Mouse (Mus musculus) cerebellum, postnatal 10 days (tissue): ENCODE data around the gene Vat1l.
A peak's percentile ranks its signal among the peaks of the same experiment; 100 is the strongest.

Experiments used
- DNase-seq, 2 experiments: peaks; one replicate each; pipeline ENCODE4 v3.0.0; 2021; ENCODE audit warnings: mixed read lengths in 2 of 2

Gene Vat1l

DNA sequence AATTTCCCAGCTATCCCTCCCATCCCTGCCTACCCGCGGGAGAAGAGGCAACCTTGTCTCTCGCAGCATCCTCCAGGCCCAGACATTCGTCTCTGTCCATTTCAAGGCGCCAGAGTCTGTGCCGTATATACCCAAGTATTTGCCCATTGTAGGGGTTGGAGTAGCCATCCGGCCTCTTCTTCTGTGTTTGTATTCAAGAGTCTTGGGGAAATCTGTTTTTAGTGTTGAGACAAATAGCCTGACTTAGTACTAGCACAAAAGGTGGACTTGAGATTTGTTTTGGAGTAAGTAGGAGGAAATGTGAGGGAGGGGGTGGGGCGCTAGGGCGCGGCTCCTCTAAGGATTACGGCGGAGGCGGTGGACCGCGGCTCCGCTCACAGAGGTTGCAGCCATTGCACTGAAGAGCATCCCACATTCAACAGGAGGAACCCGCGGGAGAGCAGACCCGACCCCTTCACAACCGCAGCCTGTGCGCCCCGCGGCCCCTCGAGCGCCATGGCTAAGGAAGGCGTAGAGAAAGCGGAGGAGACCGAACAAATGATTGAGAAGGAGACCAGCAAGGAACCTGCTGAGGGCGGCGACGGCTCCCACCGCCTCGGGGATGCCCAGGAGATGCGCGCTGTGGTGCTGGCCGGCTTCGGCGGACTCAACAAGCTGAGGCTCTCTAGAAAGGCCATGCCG, at the start of gene Vat1l:
Gene Vat1l (plus strand): TSS at position 392 of the 681 bp plus-strand sequence.
- DNase-seq, result peak; percentile 79 to 83

DNA sequence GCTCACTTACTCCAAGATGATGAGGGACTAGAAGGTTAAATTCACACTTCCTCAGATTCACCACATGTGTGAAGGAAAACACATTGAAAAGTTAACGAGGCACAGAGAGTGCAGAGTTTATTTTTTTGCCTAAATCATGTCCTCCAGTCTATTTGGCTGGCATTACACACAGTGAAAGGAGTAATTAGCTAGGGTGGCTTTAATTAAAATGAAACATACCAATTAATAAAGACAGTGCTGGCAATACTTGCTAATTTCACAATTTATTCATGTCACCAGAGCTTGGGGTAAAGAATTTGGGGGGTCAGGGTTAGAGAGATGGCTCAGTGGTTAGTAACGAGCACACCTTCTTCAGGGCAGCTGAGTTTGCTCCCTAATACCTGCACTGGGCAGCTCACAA, 46.8 kb upstream of the Vat1l start:
- DNase-seq, result no peak

DNA sequence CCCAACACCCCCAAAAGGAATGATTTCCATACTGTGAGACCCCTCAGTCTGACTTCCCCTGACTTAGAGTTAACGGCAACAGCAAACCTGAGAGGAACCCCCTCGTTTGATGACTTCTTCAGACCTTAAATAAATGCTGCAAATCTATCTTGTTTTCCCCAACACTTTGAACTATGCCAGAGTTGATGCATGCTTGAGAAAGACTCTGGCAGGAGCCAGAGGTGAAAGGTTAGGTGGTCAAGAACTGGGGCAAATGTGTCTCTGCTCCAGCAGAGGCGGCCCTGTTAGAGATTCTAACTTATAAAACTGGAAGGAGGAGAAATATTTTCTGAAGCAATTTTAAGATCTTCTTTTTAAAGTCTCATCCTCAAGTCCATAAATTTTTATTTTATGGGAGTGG, 45.7 kb upstream of the Vat1l start:
- no peak for DNase-seq

DNA sequence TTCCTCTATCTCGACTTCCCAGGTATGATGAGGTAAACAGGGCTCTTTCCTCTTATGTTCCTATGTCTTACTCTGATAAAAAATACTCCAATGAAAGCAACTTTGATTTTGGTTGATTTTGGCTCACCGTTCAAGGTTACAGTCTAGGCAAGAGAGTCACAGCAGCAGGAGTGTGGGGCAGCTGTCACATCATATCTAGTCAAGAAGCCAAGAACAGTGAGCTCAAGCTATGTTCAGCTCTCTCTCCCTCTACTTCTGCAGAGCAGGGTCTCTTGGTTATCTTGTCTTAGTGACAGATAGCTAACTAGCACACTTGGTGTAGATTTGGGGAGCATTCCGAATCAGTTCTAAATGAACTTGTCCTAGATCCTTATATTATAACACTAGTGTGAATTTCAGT, 41.5 kb upstream of the Vat1l start:
- DNase-seq, result peak; percentile 55 to 74

DNA sequence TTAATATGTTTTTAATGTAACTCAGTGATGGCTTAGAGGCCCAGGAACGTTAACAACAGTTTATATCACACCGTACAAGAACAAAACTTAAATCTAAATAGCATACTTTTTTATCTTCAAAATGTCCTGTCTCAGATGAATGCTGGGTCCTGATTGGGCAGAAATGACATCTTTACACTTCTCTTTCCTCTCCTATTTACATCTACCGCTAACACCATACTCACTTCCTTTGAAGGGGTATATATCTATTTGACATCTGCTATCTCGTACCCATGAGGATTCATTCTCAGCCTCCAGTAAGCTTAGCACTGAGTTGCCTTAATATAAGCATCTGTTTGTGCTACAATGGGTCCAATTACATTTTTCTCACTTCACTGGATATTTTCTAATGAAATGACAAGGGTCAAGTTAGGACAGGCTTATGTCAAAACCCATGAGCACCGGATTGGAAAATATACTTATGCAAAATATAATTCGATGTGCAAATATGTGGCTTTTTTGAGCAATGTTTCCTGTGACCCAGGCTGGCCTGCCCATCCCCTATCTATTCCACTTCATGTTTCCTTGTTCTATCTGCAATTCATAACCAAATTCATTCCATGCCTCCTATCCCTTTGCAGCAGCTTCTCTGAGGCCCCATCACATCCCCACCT, 40.8 kb upstream of the Vat1l start:
- peak in 1 of 2 experiments; percentile 17 for DNase-seq

DNA sequence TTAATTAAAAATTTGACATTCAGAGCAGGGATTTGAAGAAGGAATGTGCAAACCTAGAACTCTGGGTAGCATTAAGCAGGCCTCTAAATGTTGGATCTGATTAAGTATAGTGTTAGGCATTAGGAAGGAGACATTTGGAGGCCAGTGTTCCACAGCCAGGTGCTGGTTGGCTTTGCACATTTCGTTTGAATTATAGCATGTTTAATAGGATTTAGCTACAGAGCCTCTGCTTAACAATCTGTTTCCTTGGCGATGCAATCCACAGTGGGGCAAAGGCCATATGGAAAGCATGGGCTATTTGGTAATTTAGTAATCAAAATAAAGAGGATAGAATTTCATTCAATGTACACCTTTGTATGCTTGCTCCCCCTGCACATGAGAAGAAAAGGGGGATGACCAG, 39.7 kb upstream of the Vat1l start:
- peak; percentile 25 to 46 for DNase-seq

DNA sequence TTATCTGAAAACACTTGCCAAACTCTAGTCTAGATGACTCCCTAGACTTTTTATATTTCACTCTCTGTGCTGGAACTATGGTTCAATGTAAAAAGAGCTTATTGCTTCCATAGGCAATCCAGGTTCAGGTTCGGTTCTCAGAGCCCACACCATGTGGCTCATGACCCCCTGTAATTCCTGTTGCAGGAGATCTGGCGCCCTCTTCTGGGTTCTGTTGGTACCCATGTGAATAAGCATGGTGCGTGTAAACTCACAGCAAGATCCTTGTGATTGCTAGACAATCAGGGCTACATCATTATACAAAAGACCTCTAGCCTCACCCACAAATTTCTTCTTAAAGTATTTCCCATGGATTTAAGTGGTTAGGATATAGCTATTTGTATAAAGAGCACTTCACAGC, 28.7 kb upstream of the Vat1l start:
- peak; percentile 19 to 27 for DNase-seq

DNA sequence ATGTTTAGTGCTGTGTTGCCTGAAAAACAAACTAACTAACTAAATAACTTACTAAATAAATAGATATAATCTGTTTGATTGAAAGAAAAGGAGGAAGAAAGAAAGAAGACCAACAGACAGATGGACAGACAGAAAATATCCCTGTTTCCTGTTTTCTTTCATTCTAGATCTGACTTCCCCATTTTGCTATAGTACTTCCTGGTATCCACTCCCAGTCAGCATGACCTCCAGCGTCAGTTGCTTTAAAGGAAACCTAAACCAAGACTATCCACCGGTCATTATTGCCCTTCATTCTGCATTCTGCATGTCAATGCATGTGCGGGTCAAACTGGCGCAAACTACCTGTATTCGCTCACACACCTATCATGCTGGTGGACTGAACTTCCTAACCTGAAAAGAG, 12.1 kb upstream of the Vat1l start:
- no peak for DNase-seq

DNA sequence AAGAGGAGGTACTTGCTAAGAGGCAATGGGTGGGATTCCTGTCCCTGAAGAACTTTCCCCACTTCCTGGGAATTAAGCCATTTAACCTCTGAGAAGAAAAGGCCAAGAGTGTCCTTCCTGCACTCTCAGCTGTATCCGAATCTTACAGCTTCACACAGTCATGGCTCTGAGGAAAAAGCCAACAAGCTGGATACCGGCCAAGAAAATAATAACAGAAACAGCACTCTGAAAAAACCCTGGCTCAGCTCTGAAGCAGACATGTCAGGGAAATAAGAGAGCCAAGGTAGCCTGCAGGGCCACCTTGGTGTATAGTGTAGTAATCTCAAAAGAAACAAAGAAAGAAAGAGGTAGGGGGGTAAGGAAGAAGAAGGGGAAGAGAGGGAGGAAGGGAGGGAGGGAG, 6.4 kb upstream of the Vat1l start:
- peak; percentile 52 to 65 for DNase-seq

DNA sequence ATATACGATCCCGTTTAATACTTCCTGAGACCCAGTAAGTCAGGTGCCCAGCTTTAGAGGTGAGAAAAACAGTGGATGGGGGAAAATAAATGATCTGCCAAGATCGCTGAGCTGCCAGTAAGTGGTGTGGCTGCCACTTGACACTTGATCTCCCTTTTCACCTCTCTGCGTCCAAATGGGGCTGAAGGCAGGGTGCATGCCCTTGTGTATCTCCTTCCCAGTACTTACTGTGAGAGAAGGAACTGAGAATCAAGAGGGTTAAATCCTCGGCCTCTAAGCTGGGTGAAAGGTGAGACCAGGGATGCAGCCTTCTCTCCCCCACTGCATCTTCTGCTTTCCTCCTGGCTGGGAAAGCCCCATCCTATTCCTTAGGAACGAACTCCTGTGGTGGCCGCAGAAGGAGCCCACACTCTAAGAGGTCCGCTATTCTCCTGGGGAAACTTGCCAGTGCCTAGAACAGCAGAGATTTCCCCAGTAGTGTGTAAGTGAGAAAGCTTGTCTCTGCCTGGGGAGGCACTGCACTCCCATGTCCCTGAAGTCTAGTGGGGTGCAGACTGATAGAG, 1.1 kb downstream of the Vat1l start:
- peak; percentile 40 to 53 for DNase-seq

DNA sequence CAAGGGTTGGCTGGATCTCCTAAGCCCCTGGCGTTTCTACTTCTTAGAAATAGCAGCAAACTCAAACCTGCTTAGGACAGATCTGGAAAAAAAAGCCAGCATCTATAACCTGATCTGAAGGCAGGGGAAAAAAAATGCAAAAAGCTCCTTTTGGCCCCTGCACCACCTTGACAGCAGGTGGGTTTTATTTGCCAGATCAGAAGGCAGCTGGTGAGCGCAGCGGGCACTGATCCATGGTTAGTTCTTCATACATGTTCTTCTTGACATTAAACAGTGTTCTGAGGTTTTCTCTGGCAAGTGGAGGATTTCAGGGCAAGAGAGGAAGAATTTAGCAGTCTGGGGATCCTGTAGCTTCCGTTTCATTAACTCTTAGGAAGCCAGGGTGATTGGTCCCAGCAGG, 1.6 kb downstream of the Vat1l start:
- peak; percentile 87 to 88 for DNase-seq

DNA sequence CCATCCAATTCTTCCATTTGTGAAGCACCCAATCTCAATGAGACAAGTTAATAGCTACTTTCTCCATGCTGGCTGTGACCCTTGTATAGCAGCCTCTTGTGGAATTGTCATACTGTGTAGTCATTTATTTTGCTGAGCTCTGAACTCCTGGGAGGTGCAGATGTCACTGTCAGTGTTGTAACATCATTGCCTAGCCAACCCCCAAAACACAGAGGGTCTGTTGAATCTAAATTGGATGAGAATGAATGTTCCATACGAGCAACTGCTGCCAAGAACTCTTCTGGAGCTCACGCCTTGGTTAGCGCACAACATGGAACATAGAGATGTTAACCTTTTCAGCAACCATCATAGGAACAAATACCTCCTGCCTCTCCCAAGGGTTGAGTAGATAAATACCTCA, 15.4 kb downstream of the Vat1l start:
- peak; percentile 56 to 61 for DNase-seq

DNA sequence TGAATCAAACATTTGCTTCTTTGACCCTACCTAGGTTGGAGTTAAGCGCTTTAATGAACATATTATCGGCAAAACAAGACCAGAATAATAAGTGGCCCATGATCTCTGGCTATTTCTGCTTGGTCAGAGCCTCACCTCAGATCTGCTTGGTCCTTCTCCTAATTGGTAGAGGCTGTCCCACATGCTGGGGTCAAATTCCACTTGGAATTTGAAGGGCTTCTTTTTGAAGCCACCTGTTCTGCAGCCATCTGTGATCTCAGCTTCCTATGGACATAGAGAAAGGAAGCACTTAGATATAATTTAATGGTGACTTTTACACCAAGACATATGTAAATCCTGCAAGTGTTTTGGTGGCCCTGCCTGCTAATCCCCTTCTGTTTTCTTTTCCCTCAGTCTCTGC, 16.6 kb downstream of the Vat1l start:
- peak; percentile 49 to 54 for DNase-seq

DNA sequence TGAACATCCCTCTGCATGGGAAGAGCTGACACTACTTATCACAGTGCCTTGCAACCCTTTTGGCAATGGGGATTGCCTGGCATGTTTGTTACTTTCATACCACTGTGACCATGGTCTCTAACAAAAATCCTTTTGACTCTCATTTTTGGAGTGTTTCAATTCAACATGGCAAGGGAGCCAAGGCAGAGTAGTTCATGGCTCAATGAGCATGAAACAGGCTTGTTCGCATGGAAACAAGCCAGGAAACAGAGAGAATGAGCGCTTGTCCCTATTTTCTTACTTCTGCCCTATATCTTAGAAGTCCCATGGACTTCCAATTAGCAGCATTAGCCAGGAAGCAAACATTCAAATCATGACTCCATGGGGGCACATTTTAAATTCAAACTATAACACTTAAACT, 18.6 kb downstream of the Vat1l start:
- DNase-seq, result peak; percentile 77 to 80

DNA sequence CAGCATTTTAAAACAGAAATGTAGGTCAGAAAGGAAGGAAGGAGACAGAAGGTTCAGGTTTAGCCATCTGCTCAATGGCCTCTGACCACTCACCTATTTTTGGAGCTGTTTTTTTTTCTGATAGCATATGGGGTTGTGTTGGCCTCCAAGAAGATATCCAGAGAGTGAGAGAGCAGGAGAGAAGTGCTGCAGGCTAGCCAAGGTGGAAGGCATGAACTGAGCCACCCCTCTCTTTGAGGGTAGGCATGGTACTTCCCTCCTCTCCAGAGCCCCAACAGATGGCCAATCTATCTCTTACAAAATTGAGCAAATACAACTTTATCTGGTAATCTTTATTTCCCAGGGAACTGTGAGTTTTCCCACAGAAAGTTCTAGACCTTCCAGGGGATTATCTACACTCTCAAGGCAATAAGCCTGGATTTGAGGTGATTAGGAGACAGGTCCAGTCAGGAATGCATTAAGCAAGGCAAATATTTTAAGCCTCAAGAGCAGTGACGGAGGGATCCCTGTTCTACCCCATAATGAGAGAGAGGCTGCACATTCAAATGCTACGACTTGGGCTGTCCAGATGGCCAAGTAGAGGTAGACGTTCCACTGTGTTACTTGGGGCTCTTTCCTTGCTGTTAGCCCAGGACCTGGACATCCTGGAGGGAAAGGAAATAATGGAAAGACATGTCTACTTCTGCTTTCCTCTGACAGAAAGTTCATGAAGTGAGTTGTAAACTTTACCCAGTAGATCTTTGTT, 46.1 kb downstream of the Vat1l start:
- peak; percentile 70 to 72 for DNase-seq

DNA sequence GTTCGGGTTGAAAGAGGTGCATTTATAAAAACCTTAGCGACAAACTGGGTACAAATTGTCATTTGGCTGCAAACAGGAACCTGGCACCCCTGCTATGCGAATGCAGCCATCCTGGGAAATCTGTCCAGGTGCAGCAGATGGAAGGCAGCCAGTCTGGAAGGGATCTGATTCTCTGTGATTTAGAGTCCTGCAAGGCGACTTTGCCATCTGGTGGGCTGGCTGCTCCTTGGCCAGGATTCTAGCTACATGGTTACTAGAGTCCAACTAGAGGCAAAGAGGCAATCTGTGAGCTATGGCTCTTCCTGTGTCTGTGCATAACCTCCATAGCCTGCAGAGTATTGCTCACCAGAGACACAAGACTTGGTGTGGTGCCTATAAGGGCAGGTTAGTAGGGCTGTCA, 53.3 kb downstream of the Vat1l start:
- peak; percentile 97 to 98 for DNase-seq

DNA sequence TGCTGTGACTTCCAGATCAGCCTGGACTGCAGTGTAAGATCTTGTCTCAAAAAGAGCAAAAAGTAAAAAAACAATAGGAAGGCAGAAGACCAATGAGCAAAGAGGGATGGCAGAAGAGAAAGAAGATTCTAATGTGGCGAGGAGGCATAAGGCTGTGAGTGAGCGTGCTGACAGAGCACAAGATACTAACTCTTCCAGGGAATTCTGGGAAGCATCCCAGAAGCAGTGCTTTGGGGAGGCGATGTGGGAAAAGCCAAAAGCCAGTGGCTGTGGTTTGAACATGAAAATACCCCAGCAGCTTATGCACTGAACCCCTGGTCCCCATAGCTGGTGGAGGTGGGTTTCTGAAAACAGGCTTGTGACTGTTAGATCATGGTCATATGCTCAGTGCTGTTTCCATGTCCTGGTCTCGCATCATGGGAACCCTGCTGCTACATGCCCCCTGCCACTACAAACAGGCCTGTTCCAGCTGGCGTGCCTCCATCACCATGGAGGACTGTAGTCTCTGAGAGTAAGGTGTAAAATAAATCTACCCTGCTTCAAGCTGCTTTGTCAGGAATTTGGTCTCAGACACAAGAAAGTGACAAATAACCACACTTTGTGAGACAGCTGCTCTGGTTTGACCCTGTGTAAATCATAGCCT, 54.4 kb downstream of the Vat1l start:
- DNase-seq, result peak; percentile 78 to 86

DNA sequence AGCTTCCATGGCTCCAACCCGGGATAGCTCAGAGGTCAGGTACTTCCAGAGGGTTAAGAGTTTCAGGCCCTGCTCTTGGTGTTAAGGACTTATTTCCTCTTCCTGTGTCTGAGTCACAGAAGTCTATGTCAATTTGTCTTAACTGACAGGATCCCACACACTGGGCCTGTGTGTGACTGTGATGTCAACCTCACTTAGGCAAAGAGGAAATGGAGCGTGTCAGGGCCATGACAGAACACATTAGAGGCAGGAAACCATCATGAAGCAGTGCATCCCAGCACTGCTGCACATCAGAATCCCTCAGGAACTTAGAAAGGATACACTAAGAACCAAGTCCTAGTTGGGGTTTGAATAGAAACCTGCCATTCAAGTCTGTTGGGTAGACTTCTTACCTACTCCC, 56.9 kb downstream of the Vat1l start:
- no peak for DNase-seq

DNA sequence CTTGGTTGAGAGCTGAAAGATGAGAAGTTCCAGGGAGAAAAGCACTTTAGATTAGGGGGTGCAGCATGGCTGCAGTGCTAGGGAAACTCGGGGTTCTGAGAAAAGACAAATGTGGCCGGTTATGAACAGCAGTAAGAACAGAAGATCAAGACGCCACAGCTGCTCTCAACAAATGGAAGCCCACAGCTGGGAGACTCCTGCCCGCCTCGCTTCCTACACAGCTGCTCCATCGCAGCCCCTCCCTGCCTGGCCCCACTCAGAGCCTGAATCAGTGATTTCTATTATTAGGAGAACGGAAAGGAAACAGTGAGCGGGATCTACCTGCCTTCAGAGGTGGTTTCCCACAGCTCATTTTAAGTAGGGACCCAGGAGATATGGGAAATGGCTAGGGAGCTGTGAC, 69.1 kb downstream of the Vat1l start:
- DNase-seq, result no peak

DNA sequence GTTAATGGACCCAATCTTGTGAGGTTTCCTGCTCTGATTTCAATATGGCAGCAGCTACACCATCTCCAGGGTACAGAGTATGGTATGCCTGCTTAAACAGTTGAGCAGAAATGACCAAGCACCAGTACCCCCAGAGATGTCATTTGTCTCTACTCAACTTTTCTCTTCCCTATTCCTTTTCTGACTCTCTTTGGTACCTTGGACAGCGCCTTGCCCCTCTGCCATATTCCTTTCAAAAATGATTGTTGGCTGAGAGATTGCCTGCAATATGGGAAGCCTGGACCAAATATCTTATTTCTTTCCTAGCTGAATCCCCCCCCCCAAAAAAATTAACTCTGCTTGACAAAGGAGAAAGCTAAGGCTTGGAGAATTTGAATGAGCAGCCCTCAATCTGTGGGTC, 75.7 kb downstream of the Vat1l start:
- no peak for DNase-seq

DNA sequence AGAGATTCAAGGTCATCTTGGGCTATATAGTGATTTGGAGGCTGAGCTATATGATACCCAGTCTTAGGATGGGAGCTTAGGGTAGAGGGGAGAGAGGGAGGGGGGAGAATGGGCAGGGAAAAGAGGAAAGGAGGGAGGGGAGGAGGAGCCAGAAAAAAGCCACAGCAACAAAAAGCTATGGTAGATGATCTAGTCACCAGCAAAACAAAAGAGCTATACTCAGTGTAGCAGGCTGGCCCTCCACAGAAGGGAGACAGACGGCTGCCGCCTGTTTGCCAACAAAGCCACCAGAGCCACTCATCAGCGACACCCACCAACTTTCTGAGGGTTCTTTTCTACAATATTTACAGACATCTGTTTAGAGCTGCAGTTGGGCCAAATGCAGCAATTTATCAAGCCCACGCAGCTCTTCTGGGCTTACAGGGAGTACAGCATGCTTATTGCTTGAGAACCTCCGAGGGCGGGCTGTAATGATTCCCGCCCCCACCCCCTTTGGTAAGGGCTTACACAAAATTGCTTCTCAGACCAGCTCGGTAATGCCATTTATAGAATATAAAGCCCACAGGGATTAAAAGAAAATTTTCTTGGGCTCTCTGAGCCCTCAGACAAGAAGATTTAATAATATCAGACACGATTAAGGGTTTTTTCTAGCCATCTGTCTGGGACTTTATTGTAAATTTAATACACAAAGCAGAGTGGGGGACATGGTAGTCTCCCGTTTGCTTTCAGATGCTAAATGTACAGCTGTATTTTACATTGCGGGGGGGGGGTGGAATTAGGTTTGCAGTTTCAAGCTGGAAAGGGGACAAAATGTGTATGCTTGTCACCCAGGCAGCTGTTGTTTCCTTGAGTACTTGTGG, 89.7 kb downstream of the Vat1l start:
- DNase-seq, result peak; percentile 82 to 89

DNA sequence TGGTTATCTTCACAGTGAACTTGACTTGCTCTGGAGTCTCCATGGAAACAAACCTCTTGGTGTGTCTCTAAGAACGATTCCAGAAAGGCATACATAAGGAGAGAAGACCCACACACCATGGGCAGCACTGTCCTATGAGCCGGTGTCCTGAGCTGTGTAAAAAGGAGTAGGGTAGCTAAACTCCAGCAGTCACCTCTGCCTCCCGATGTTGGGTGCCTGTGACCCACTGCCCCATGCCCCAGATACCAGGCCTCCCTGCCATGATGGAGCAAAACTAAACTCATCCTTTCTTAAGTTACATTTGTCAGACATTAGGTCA, 90.3 kb downstream of the Vat1l start:
- DNase-seq, result no peak
